Mouse (Mus musculus) small intestine, adult 2 months (tissue): ENCODE results near the gene Traf4. TPM values are rescaled to one million over a fixed set of nuclear protein-coding genes. Genes with fewer than 3 reads are reported as not detected.

Source experiments
- H3K27ac ChIP-seq: fragments of 200-500 bp; 2 replicates; pipeline ENCODE4 v1.5.1; 2012; ENCODE audit warnings: low read depth, low read length, control low read depth, inconsistent platforms; ENCODE audit not compliant: insufficient read depth
- H3K27me3 ChIP-seq: fragments of 200-500 bp; 2 replicates; pipeline ENCODE4 v1.6.1; 2012; ENCODE audit warnings: mild to moderate bottlenecking, moderate library complexity, low read length, inconsistent platforms; ENCODE audit not compliant: control insufficient read depth, insufficient read depth
- H3K36me3 ChIP-seq: fragments of 200-500 bp; 2 replicates; pipeline ENCODE4 v1.6.1; 2012; ENCODE audit warnings: mild to moderate bottlenecking, low read length, control low read depth, inconsistent platforms; ENCODE audit not compliant: control insufficient read depth, insufficient read depth
- H3K4me1 ChIP-seq: fragments of 200-500 bp; 2 replicates; pipeline ENCODE4 v1.6.1; 2012; ENCODE audit warnings: low read length, inconsistent platforms, mixed read lengths; ENCODE audit not compliant: control insufficient read depth, insufficient read depth, insufficient read length
- H3K4me3 ChIP-seq: fragments of 200-500 bp; 2 replicates; pipeline ENCODE4 v1.5.1; 2012; ENCODE audit warnings: low read depth, mild to moderate bottlenecking, control low read depth, inconsistent platforms, low read length, moderate library complexity
- CTCF ChIP-seq: fragments of 200-500 bp; IDR thresholded peaks from 2 replicates; pipeline ENCODE4 v1.5.1; 2012; ENCODE audit warnings: low read depth, mild to moderate bottlenecking, control low read depth, inconsistent platforms, low read length, moderate library complexity, mixed read lengths; ENCODE audit not compliant: insufficient replicate concordance, insufficient read length; ENCODE audit errors: extremely low read depth
- POLR2A ChIP-seq: fragments of 200-500 bp; IDR thresholded peaks from 2 replicates; pipeline ENCODE4 v1.6.1; 2012; ENCODE audit warnings: low read depth, mild to moderate bottlenecking, control low read depth, inconsistent platforms, low read length, moderate library complexity
- WGBS: fragments of 180-500 bp; shearing (Covaris S2); methylation state at CpG from one replicate; pipeline ENCODE4 v1.1.7; 2018; 5-methylcytosine and 5-hydroxymethylcytosine counted together
- polyA plus RNA-seq: library from polyadenylated mRNA; depleted of rRNA; stranded (reverse); fragments of >200 nt; gene quantifications from 2 replicates; pipeline ENCODE4 v1.2.3, GENCODE M21; 2012

Gene Traf4
- polyA plus RNA-seq, 1 experiment = 99.5 TPM

- Histone ChIP-seq H3K36me3 (no peaks in the 10 kb centered on the region), H3K4me3 (no peak overlapping the region), H3K27me3 (no peaks in the 10 kb centered on the region), H3K27ac (no peak overlapping the region), H3K4me1 (peaks cover 30% of the 10 kb centered on the region)
- WGBS = 64% methylated on average over 4 of the region's 4 CpGs
- TF ChIP-seq POLR2A (no peak), CTCF (peak; percentile 31; the same call in 1 of the 2 replicates)
Measured at GRCm38 (mm10) chr11:78171328-78171727, 5.9 kb upstream of the Traf4 start.

- 62% methylated on average over 15 of the region's 15 CpGs for WGBS
- Histone ChIP-seq H3K4me3 (no peak overlapping the region), H3K27me3 (no peaks in the 10 kb centered on the region), H3K4me1 (peaks cover 34% of the 10 kb centered on the region), H3K27ac (no peak overlapping the region), H3K36me3 (no peaks in the 10 kb centered on the region)
- TF ChIP-seq POLR2A (no peak), CTCF (no peak)
Measured at GRCm38 (mm10) chr11:78170306-78170705, 4.9 kb upstream of the Traf4 start.

- H3K27ac ChIP-seq = peak overlapping the region; percentile 83
- peak overlapping the region; percentile 66 for H3K4me3 ChIP-seq
- no peak for TF ChIP-seq POLR2A
- no peaks in the 10 kb centered on the region for H3K27me3 ChIP-seq
- 17% methylated on average over 19 of the region's 19 CpGs for WGBS
- no peaks in the 10 kb centered on the region for H3K36me3 ChIP-seq
- H3K4me1 ChIP-seq = peaks cover 39% of the 10 kb centered on the region
Measured at GRCm38 (mm10) chr11:78168541-78169468, 3.4 kb upstream of the Traf4 start.

GRCm38 (mm10) chr11:78167257-78167959 lies 2.0 kb upstream of the Traf4 start:
- 0 out of 2 replicates have a peak overlapping the region, but pooled peaks have one; percentile 97 for H3K27ac ChIP-seq
- no peak overlapping the region for H3K4me3 ChIP-seq

GRCm38 (mm10) chr11:78166640-78167039 lies 1.3 kb upstream of the Traf4 start:
- no peaks in the 10 kb centered on the region for H3K27me3 ChIP-seq
- WGBS = 47% methylated on average over 6 of the region's 6 CpGs
- H3K36me3 ChIP-seq = peaks cover 5% of the 10 kb centered on the region
- TF ChIP-seq POLR2A = no peak
- TF ChIP-seq CTCF = no peak
- peaks cover 51% of the 10 kb centered on the region for H3K4me1 ChIP-seq
- no peak overlapping the region for H3K4me3 ChIP-seq
- peak overlapping the region; percentile 97 for H3K27ac ChIP-seq

More at GRCm38 (mm10) chr11:78167257-78167959, 2.0 kb upstream of the Traf4 start:
- WGBS = 81% methylated on average over 14 of the region's 14 CpGs
- Histone ChIP-seq H3K4me1 (peaks cover 48% of the 10 kb centered on the region), H3K27me3 (no peaks in the 10 kb centered on the region), H3K36me3 (no peaks in the 10 kb centered on the region)
- TF ChIP-seq POLR2A = no peak
- no peak for TF ChIP-seq CTCF

GRCm38 (mm10) chr11:78166161-78166560 lies 772 bp upstream of the Traf4 start:
- Histone ChIP-seq H3K27ac (peak overlapping the region; percentile 97), H3K27me3 (no peaks in the 10 kb centered on the region), H3K4me3 (peak overlapping the region; percentile 69), H3K4me1 (peaks cover 51% of the 10 kb centered on the region), H3K36me3 (peaks cover 8% of the 10 kb centered on the region)
- WGBS = 44% methylated on average over 4 of the region's 4 CpGs
- no peak for TF ChIP-seq POLR2A
- no peak for TF ChIP-seq CTCF

- H3K27me3 ChIP-seq = no peaks in the 10 kb centered on the region
- H3K27ac ChIP-seq = peak overlapping the region; percentile 97
- WGBS = 1% methylated on average over 16 of the region's 16 CpGs
- no peak for TF ChIP-seq POLR2A
- no peak for TF ChIP-seq CTCF
- H3K36me3 ChIP-seq = peaks cover 12% of the 10 kb centered on the region
- H3K4me1 ChIP-seq = peaks cover 47% of the 10 kb centered on the region
- H3K4me3 ChIP-seq = peak overlapping the region; percentile 69
Measured at GRCm38 (mm10) chr11:78165761-78166109, 346 bp upstream of the Traf4 start.
